Mouse (Mus musculus) mouse embryonic stem cell (cell line): ENCODE measurements around the gene Ttc38.

ENCODE experiments used
- in situ Hi-C, 2 experiments: fragments of 300-500 bp; cut with MboI; formaldehyde crosslinking; loops; 1 replicate in 1 of 2; 3 replicates in 1 of 2; pipeline ENCODE4 v1.14.3; 2019 to 2020; ENCODE audit warnings: low sequenced_read_pairs in 2 of 2, low pct_unique_long_range_greater_than_20kb in 1 of 2, mixed read lengths in 1 of 2; ENCODE audit not compliant: unreplicated experiment in 1 of 2

Ttc38 gene

DNA sequence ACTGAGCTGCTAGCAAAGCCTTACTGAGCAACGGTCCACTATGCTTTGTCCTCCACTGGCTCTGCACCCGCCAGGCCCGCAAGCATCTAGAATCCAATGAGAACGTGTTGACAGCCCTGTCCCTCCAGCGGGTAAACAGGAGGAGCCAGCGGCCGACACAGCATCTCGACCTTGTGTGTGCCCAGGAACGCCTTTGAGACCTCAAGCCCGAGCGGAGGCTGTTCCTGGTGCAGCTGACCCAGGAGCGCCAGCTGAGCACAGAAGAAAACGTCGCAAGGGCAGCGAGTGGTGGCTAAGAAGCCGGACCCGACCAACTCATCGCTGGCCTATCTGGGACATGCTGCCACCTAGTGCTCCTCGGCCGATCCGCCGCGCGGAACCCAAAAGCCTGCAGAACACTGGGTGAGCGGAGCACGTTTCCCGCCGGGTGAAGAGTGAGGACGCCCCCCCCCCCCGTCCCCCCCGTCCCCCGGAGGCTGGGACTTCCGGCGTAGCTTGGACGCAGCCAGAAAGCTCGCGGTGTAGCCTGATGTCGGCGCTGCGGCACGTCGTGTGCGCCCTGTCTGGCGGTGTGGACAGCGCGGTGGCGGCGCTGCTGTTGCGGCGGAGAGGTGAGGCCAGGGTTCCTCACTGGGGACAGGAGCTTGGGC, 46.9 kb downstream of the Ttc38 start, which contains the start of gene Trmu:
TSS of gene Trmu (plus strand) at position 465 of the 650 bp plus-strand sequence.
- in situ Hi-C loops = no loop called here

DNA sequence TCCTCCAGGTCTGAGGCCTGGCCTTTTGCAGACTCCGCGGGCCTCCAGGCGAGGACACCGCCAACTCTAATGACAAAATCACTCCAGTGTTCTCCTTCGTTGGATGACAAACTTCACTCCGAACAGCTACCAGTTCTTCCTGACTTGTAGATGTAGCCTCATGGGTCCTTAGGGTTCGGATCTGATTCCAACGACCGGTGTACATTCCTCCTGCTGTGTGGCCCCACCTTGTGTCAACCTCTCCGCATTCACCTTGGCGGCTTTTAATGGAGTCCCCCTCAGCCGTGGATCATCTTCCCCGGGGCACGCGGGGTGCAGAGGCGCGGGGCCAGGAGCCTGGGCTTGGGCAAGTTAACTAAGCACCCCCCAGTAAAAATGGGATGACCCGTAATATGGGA, 47.4 kb downstream of the Ttc38 start:
- in situ Hi-C loops = no loop called here

DNA sequence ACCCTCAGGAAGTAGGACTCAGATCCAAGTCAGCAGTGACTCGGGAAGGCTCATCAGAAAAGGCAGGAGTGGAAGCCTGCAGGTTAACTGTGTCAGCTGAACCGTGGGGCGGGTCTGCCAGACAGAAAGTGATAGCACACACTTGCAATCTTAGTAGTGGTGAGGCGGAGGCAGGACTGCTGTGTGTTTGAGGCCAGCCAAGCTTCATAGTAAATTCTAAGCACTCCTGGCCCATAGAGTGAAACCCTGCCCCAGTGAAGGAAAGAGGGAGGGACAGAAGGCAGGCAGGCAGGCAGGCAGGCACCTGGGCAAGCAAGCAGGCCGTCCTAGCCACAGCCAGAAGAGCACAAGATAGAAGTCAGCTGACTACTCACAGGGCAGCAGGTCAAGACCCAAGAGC, 53.5 kb downstream of the Ttc38 start:
- in situ Hi-C loops = no loop called here

DNA sequence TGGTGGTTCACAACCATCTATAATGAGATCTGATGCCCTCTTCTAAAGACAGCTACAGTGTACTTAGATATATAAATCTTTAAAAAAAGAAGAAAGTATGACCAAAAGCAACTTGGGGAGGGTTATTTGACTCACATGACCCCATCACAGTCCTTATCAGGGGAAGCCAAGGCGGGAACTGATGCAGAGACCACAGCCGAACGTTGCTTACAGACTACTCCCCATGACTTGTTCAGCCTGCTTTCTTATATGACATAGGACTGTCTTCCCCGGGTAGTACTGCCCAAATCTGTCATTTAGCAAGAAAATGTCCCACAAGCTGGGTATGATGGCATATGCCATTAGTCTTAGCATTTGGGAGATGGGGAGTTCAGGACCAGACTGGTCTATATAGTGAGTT, 57.1 kb downstream of the Ttc38 start:
- in situ Hi-C loops = no loop called here

DNA sequence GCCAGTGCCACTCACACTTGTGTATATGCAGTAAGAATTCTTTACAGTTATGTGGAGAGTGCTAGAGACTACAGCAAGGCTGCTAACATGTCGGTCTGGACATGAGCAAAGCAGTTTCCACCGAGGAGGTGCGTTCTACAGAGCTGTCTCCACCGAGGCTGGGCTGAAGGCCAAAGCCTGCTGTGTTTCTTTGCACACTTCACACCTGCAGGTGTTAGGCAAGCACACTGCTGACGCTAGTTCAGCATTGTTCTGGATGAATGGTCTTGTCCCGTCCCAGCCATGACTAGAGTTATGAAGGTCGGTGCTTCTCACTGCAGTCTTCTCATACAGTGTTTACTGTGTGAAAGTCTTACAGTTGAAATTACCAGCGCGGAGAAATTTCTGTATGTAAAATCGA, 59.9 kb downstream of the Ttc38 start:
- in situ Hi-C loops = no loop called here

DNA sequence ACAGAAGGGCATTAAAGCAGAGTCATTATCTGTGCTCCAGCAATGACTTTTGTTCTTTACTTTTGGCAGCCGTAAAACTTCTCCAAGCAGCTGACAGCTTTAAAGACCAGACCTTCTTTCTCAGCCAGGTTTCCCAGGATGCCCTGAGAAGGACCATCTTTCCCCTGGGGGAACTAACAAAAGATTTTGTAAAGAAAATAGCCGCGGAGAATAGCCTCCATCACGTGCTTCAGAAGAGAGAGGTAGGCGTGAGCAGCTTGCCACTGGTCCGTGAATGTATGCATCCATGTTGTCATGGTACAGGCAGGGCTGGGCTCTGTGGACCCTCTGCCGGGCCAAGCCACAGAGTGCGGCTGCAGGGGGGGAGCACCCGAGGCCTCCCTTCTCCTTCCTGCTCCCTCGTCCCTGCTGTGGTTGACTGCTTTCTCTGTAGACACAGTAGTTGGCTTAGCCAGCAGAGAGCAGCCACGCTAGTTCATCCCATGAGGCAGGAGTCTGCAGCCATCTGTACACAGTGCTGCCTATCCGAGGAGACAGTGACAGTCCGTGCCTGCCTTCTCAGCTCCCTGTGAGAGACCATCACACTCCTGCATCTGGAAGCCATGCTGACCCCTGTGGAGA, 60.5 kb downstream of the Ttc38 start:
- in situ Hi-C loops = no loop called here

DNA sequence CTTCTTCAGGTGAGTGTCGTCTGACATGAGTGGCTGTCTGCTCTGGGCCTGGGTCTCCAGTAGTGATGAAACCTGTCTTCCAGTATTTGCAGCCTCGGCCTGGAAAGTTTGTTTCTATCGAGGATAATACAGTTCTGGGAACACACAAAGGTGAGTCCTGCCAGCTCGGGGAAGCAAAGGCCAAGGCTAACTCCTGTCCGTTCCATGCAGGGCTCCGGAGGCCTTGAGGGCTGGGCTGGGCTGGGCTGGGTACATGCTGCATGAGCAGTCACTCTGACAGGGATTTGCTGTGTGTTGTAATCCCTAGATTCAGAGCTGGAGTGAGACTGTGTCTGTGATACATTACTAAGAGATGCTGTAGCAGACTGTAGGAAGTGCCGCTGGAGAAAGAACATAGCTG, 61.8 kb downstream of the Ttc38 start:
- in situ Hi-C loops = no loop called here

DNA sequence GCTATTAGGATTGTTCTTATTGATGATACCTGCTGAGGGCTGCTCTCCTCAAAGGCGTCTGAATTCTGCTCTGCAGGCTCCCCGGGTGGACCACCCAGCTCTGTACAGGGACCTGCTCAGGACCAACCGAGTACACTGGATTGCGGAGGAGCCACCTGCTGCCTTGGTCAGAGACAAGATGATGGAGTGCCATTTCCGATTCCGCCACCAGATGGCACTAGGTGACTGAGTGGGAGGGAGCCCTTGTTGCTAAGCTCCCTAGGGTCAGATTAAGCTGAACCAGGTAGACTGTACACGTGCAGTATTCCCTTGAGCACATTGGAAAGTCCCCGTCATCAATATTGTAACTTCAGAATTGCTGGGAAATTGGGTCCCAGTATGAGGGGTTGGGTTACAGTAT, 64.2 kb downstream of the Ttc38 start:
- in situ Hi-C loops = no loop called here

DNA sequence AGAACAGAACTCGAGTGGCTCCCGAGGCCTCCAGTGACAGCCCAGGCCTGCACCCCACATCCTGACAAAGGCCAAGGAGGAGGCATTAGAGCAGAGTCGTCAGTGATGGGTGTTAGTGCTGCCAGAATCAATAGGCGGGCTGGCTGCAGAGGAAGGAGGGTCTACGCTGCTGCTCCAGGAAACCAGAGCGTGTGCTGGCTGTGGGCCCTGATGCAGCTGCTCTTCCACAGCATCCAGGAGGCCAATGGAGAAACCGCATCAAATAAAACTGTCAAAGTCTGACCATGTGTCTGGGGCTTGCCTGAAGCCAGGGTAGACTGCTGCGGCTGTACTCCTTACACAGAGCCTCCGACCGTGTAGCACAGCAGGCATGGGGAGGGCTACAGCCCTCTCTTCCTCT, 65.0 kb downstream of the Ttc38 start:
- in situ Hi-C loops = no loop called here

DNA sequence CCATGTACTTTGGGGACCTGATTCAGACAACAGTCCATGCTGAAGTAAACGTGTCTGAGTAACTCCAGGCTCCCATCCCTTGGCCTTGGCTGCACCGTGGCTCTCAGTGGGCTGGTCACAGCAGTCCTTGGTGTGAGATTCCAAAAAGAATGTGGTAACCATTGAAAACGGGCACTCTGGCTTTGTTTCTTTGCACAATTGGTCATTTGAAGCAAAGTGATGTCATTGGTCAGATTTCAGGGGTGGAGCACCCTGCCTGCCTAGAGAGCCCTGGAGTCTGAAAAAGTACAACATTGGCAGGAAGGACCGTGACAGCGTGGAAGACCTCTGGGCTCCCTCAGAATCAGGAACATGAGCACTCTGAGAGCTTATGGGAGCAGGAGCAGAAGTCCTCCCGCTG, 67.3 kb downstream of the Ttc38 start:
- in situ Hi-C loops = no loop called here

DNA sequence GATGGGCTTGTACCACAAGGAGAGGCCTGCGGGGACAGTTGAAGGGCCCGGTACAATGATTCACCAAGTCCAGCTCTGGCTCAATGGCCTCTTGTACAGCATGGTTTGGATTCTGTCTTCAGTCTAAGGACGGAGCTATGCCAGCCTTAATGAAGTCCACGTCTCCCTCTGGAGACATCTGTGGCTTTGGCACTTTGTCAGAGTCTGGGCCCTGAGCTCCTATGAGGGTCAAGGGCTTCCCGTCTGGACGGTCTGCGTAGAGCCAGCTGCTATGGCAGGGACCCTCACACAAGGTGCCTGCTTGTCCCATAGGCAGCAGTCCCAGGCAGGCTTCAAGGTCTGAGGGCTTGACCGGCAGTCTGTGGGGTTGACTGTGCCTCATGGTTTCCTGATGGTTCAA, 68.2 kb downstream of the Ttc38 start:
- in situ Hi-C loops = loop anchor here in 1 of 2 experiments (25.0 kb wide), 1 partner anchor 237 kb away; no protein-coding TSS in a partner anchor

DNA sequence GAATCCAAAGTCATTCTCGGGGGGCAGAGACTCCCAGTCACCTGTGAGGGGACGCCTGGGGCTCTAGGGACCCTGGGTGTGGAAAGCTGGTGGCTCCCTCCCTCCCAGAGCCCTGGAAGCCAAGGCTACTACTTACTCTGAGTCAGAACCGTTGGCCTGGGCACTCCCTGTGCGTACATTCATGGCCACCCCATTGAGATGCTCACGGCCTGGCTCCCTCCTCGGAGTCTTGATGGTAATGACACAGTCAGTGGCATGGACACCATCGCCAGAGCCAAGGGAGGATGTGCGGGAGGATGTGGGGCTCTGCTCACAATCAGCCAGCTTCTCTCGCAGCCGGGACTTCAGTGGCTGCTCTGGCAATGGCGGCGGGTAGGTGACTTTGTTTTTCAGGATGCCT, 68.7 kb downstream of the Ttc38 start:
- in situ Hi-C loops = loop anchor here in 1 of 2 experiments (25.0 kb wide), 1 partner anchor 236 kb away; no protein-coding TSS in a partner anchor

DNA sequence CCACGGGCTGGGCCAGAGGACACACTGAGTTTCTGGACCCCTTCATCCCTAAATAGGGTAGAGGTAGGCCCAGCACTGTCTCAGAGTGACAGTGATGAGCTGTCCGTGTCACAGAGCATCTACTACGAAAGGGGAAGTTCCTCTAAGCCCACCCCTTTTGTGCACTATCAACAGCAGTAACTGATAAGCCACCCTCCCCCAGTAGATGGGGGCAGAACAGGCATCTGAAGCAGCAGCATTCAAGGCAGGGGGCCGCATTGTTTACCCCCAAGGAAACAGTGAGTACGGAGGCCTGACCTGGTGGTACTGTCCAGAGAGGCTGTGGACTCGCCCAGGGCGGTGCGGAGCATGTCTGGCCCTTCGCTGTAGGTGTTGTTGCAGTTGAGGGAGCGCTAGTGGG, 70.4 kb downstream of the Ttc38 start:
- in situ Hi-C loops = loop anchor here in 1 of 2 experiments (25.0 kb wide), 1 partner anchor 235 kb away; no protein-coding TSS in a partner anchor

DNA sequence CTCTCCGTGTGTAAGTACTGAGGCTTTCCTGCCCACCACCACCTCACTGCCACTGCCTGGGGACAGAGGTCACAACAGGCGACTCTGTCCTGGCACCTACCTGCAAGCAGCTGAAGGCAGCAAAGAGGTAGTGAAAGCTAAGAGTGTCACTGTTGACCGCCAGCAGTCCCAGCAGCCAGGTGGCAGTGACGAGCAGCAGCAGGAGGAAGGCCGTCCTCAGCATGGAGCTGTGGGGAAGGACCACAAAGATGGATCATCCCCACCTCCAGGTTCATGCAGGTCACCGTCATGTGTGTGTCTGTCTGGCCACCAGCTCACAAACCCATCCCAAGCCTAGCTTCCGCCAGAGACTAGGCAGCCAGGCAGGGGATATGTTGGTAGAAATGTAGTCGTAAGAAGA, 71.7 kb downstream of the Ttc38 start:
- in situ Hi-C loops = loop anchor here in 1 of 2 experiments (25.0 kb wide), 1 partner anchor 233 kb away; no protein-coding TSS in a partner anchor
